In the genomic region with DNA sequence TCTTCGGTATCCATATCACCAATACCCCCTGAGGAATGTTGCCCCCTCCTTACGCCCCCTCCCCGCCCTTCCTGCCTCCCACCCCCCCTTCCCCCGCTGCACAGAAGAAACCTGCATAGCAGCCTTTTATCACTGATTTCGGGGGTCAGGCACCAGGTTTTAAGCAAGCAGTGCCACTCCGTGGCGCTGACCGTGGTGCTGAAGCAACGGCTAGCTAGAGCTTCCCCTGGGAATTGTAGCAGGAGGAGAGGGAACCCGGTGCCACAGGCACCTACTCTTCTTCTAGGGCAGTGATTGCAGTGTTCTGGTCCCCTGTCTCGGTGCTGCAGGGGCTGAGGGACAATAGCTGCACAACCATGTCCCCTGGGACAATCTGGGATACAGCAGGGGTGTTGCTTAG, we compare ENCODE assay signal across 9 mouse cellular contexts. TPM values are rescaled to one million over a fixed set of nuclear protein-coding genes. Genes with fewer than 3 reads are reported as not detected.
DNase-seq lines count a peak whose midpoint lies in the region; ATAC-seq and TF ChIP-seq lines count a peak whose summit lies in the region.
"Had no signal": no experiment of that assay in that cellular context is flagged by ENCODE, and none has a peak within 500 bp of the region (broad histone marks: within the 10 kb centered on the region; RNA-seq: fewer than 3 reads in every experiment).

No protein-coding gene starts in this region.

- TF ChIP-seq CTCF in gastrocnemius, adult 2 months (IDR thresholded peaks at IDR 0.05): no peak

- no peak overlapping the region for H3K27ac ChIP-seq in gastrocnemius, adult 2 months
- no peak overlapping the region for H3K27ac ChIP-seq in hindbrain, embryonic 13.5 days

- intact Hi-C loops in gastrocnemius, adult 2 months (cut with DNase I): no loop called here

- H3K27me3 ChIP-seq in hindbrain, embryonic 13.5 days: 0 out of 2 replicates have a peak, but pooled peaks cover 6% of the 10 kb centered on the region

- 0 out of 2 replicates have a peak, but pooled peaks have one; percentile 12 for ATAC-seq in hindbrain, embryonic 13.5 days (ENCODE audit: low FRiP score)

- H3K9ac ChIP-seq in hindbrain, embryonic 13.5 days: no peak overlapping the region

- peak; percentile 44 for DNase-seq in gastrocnemius, adult 2 months
- no peak for DNase-seq in gastrocnemius, postnatal 25 days
- DNase-seq in urinary bladder, postnatal 14 days (ENCODE audit: low spot score): peak; percentile 45
- no peak for DNase-seq in urinary bladder, postnatal 10 days (ENCODE audit: low spot score)
- DNase-seq in lung, postnatal 4 days: peak; percentile 52
- peak; percentile 32 for DNase-seq in yolk sac, embryonic 10.5 days (ENCODE audit: low spot score)
- no peak for DNase-seq in cerebellum, adult 11-12 months

- no peaks in the 10 kb centered on the region for H3K9me3 ChIP-seq in hindbrain, embryonic 13.5 days

- no peaks in the 10 kb centered on the region for H3K36me3 ChIP-seq in hindbrain, embryonic 13.5 days

- H3K4me2 ChIP-seq in hindbrain, embryonic 13.5 days: no peak overlapping the region

- H3K4me1 ChIP-seq in hindbrain, embryonic 13.5 days (replicated peaks): peaks cover 8% of the 10 kb centered on the region

- 4% methylated on average over 11 of the region's 11 CpGs for WGBS in hindbrain, embryonic 13.5 days

- H3K4me3 ChIP-seq in gastrocnemius, adult 2 months: no peak overlapping the region
- H3K4me3 ChIP-seq in hindbrain, embryonic 13.5 days: no peak overlapping the region
- H3K4me3 ChIP-seq: myocyte had no signal

RNA-seq across cellular contexts. Expression of gene C1ql2, which starts 50.0 kb away (rescaled TPM):
- not detected for total RNA-seq in gastrocnemius, adult 2 months (2021)
- not detected for total RNA-seq in gastrocnemius, postnatal 25 days (2021)
- 2.5 and 4.2 TPM in 2 replicates for polyA plus RNA-seq in hindbrain, embryonic 13.5 days (2015; fragmentation: Nextera tagmentation; extraction: Ambion mirVana)
- polyA plus RNA-seq: myocyte had no signal

Comparison
In these comparisons a context has a peak if more than half of its experiments do, and no peak if none do; other contexts are left out.
1. DNase-seq: peak in gastrocnemius, adult 2 months (single experiment), urinary bladder, postnatal 14 days (single experiment), lung, postnatal 4 days (2 of 2) and yolk sac, embryonic 10.5 days (single experiment); none in gastrocnemius, postnatal 25 days (single experiment), urinary bladder, postnatal 10 days (single experiment) and cerebellum, adult 11-12 months (single experiment).